Mouse (Mus musculus): ENCODE measurements around the gene Crxos.

The Crxos gene

GRCm38 (mm10) chr7:15882317-15882716, at the start of gene Crxos:
TSS of gene Crxos (plus strand) at chr7:15882617.
- no peak for TF ChIP-seq GATA4 (IDR thresholded peaks at IDR 0.05; ENCODE audit: insufficient replicate concordance, low read length)

- no peak for TF ChIP-seq GATA4 (IDR thresholded peaks at IDR 0.05; ENCODE audit: insufficient replicate concordance, low read length)
Measured at GRCm38 (mm10) chr7:15839578-15839977, 42.8 kb upstream of the Crxos start, which contains the start of gene Obox6. TSS of gene Obox6 (minus strand) at chr7:15839678.

- TF ChIP-seq GATA4 (IDR thresholded peaks at IDR 0.05; ENCODE audit: insufficient replicate concordance, low read length) = no peak
Measured at GRCm38 (mm10) chr7:15859657-15860056, 22.8 kb upstream of the Crxos start.

- TF ChIP-seq GATA4 (IDR thresholded peaks at IDR 0.05; ENCODE audit: insufficient replicate concordance, low read length) = no peak
Measured at GRCm38 (mm10) chr7:15864104-15864503, 18.3 kb upstream of the Crxos start.

GRCm38 (mm10) chr7:15879756-15880155, 2.7 kb upstream of the Crxos start, which contains the start of gene Crx:
TSS of gene Crx (minus strand) at chr7:15879968.
- TF ChIP-seq GATA4 (IDR thresholded peaks at IDR 0.05; ENCODE audit: insufficient replicate concordance, low read length) = no peak

- TF ChIP-seq GATA4 (IDR thresholded peaks at IDR 0.05; ENCODE audit: insufficient replicate concordance, low read length) = no peak
Measured at GRCm38 (mm10) chr7:15881388-15881787, 1.0 kb upstream of the Crxos start.

GRCm38 (mm10) chr7:15881831-15882230, 586 bp upstream of the Crxos start:
- no peak for TF ChIP-seq GATA4 (IDR thresholded peaks at IDR 0.05; ENCODE audit: insufficient replicate concordance, low read length)

GRCm38 (mm10) chr7:15884127-15884526, 1.7 kb downstream of the Crxos start:
- TF ChIP-seq GATA4 (IDR thresholded peaks at IDR 0.05; ENCODE audit: insufficient replicate concordance, low read length) = no peak

- no peak for TF ChIP-seq GATA4 (IDR thresholded peaks at IDR 0.05; ENCODE audit: insufficient replicate concordance, low read length)
Measured at GRCm38 (mm10) chr7:15894251-15894650, 11.8 kb downstream of the Crxos start.

GRCm38 (mm10) chr7:15901366-15902048, 19.1 kb downstream of the Crxos start:
- no peak for TF ChIP-seq GATA4 (IDR thresholded peaks at IDR 0.05; ENCODE audit: insufficient replicate concordance, low read length)

GRCm38 (mm10) chr7:15905861-15906260, 23.4 kb downstream of the Crxos start:
- TF ChIP-seq GATA4 (IDR thresholded peaks at IDR 0.05; ENCODE audit: insufficient replicate concordance, low read length) = no peak

GRCm38 (mm10) chr7:15906602-15907001, 24.2 kb downstream of the Crxos start:
- no peak for TF ChIP-seq GATA4 (IDR thresholded peaks at IDR 0.05; ENCODE audit: insufficient replicate concordance, low read length)

GRCm38 (mm10) chr7:15907971-15908590, 25.7 kb downstream of the Crxos start:
- no peak for TF ChIP-seq GATA4 (IDR thresholded peaks at IDR 0.05; ENCODE audit: insufficient replicate concordance, low read length)

GRCm38 (mm10) chr7:15910521-15910920, 28.1 kb downstream of the Crxos start:
- no peak for TF ChIP-seq GATA4 (IDR thresholded peaks at IDR 0.05; ENCODE audit: insufficient replicate concordance, low read length)

- TF ChIP-seq GATA4 (IDR thresholded peaks at IDR 0.05; ENCODE audit: insufficient replicate concordance, low read length) = no peak
Measured at GRCm38 (mm10) chr7:15912183-15912582, 29.8 kb downstream of the Crxos start.

GRCm38 (mm10) chr7:15914252-15914651, 31.8 kb downstream of the Crxos start:
- TF ChIP-seq GATA4 (IDR thresholded peaks at IDR 0.05; ENCODE audit: insufficient replicate concordance, low read length) = no peak

Measured in liver, adult (tissue).